Mouse (Mus musculus) intestine, embryonic 14.5 days (tissue): ENCODE measurements at regions not wholly inside any gene's neighbourhood (a gene's known extent, or its start where the extent isn't known, plus 50 kb on each side); places are given as distances from the start of the nearest gene placed in this dataset.

ENCODE experiments used
- ATAC-seq: fragments of 200-750 bp; cut with Nextera tagmentation; replicated peaks from 2 replicates; pipeline ENCODE4 v1.8.0; 2017; ENCODE audit warnings: low read depth, moderate number of reproducible peaks, moderate TSS enrichment, moderate library complexity; ENCODE audit not compliant: low FRiP score, low TSS enrichment
- DNase-seq: peaks from one replicate; pipeline ENCODE4 v3.0.0-alpha.2; 2018; ENCODE audit warnings: low spot score
- H3K27ac ChIP-seq: fragments of 300-500 bp; sonication (generic); 2 replicates; pipeline ENCODE4 v1.5.1; 2014; ENCODE audit warnings: low read depth, mild to moderate bottlenecking, control low read depth
- H3K27me3 ChIP-seq: fragments of 300-500 bp; sonication (generic); replicated peaks from 2 replicates; pipeline ENCODE4 v1.6.1; 2014; ENCODE audit warnings: low read length, control low read depth; ENCODE audit not compliant: control insufficient read depth, insufficient read depth
- H3K36me3 ChIP-seq: fragments of 300-500 bp; sonication (generic); 2 replicates; pipeline ENCODE4 v1.6.1; 2014; ENCODE audit warnings: low read length, control low read depth; ENCODE audit not compliant: control insufficient read depth, insufficient read depth
- H3K4me1 ChIP-seq: fragments of 300-500 bp; sonication (generic); replicated peaks from 2 replicates; pipeline ENCODE4 v1.6.1; 2014; ENCODE audit warnings: low read length, control low read depth, mixed read lengths; ENCODE audit not compliant: control insufficient read depth, insufficient read depth
- H3K4me2 ChIP-seq: fragments of 300-500 bp; sonication (generic); 2 replicates; pipeline ENCODE4 v1.6.1; 2014; ENCODE audit warnings: low read length
- H3K4me3 ChIP-seq: fragments of 300-500 bp; sonication (generic); 2 replicates; pipeline ENCODE4 v1.5.1; 2014; ENCODE audit warnings: low read depth, low read length, control low read depth, mixed read lengths
- H3K9ac ChIP-seq: fragments of 300-500 bp; sonication (generic); 2 replicates; pipeline ENCODE4 v1.6.1; 2014; ENCODE audit warnings: mild to moderate bottlenecking, low read length
- H3K9me3 ChIP-seq: fragments of 300-500 bp; sonication (generic); 2 replicates; pipeline ENCODE4 v1.6.1; 2016; ENCODE audit warnings: low read length, control low read depth; ENCODE audit not compliant: control insufficient read depth
- WGBS: fragments of 180-500 bp; shearing (Covaris S2); extraction: QIAGEN DNeasy Blood & Tissue Kit; methylation state at CpG from one replicate; pipeline ENCODE4 v1.1.7; 2014; 5-methylcytosine and 5-hydroxymethylcytosine counted together

DNA sequence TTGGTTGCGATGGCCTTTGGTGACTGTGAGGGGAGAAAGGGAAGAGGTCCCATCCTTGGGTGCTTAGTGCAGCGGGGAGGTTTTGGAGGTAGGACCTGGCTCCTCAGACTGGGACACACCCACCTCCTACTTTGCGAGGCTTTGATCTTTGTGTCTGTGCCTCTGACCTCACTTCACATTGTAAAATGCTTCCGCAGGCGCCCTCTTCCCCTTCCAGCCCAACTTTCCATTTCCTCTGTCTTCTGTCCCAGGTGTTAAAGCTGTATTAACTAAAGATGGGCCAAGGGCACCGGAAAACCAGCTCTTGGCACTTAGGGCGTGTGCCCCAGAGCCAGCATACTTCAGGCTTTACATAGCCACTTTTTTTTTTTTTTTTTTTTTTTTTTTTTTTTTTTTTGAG is 70.3 kb downstream of the Zfp281 start:
- no peak for ATAC-seq
- no peaks in the 10 kb centered on the region for H3K36me3 ChIP-seq
- DNase-seq: no peak
- peaks cover 7% of the 10 kb centered on the region; the same call in 1 of the 2 replicates for H3K4me1 ChIP-seq
- H3K4me2 ChIP-seq: no peak overlapping the region
- H3K9ac ChIP-seq: no peak overlapping the region
- H3K9me3 ChIP-seq: no peaks in the 10 kb centered on the region
- 57% methylated on average over 7 of the region's 7 CpGs for WGBS
- H3K27ac ChIP-seq: no peak overlapping the region
- no peak overlapping the region for H3K4me3 ChIP-seq
- no peaks in the 10 kb centered on the region for H3K27me3 ChIP-seq

GRCm38 (mm10) chr1:136696077-136696641 is 71.5 kb downstream of the Zfp281 start:
- WGBS: 12% methylated on average over 19 of the region's 19 CpGs
- no peak overlapping the region for H3K27ac ChIP-seq
- H3K9ac ChIP-seq: no peak overlapping the region
- peaks cover 7% of the 10 kb centered on the region; the same call in 1 of the 2 replicates for H3K4me1 ChIP-seq
- ATAC-seq (no peak; the same call in 1 of the 2 replicates), DNase-seq (no peak)
- H3K27me3 ChIP-seq: no peaks in the 10 kb centered on the region
- no peaks in the 10 kb centered on the region for H3K9me3 ChIP-seq
- H3K4me2 ChIP-seq: peak overlapping the region; percentile 37
- no peaks in the 10 kb centered on the region for H3K36me3 ChIP-seq
- H3K4me3 ChIP-seq: no peak overlapping the region

GRCm38 (mm10) chr1:136698454-136699152 is 73.9 kb downstream of the Zfp281 start:
- no peak overlapping the region for H3K27ac ChIP-seq

GRCm38 (mm10) chr1:136699153-136699524 is 74.4 kb downstream of the Zfp281 start:
- Histone ChIP-seq H3K27me3 (no peaks in the 10 kb centered on the region), H3K4me1 (peaks cover 7% of the 10 kb centered on the region; the same call in 1 of the 2 replicates), H3K4me3 (no peak overlapping the region), H3K27ac (no peak overlapping the region), H3K9ac (no peak overlapping the region), H3K36me3 (no peaks in the 10 kb centered on the region), H3K4me2 (no peak overlapping the region), H3K9me3 (no peaks in the 10 kb centered on the region)
- no peak for DNase-seq
- 79% methylated on average over 7 of the region's 7 CpGs for WGBS
- no peak for ATAC-seq

More at GRCm38 (mm10) chr1:136698454-136699152, 73.9 kb downstream of the Zfp281 start:
- H3K4me3 ChIP-seq: no peak overlapping the region
- H3K9ac ChIP-seq: no peak overlapping the region
- no peak for ATAC-seq
- H3K9me3 ChIP-seq: no peaks in the 10 kb centered on the region
- no peaks in the 10 kb centered on the region for H3K27me3 ChIP-seq
- DNase-seq: no peak
- H3K4me1 ChIP-seq: peaks cover 7% of the 10 kb centered on the region; the same call in 1 of the 2 replicates
- WGBS: 32% methylated on average over 9 of the region's 9 CpGs
- no peak overlapping the region for H3K4me2 ChIP-seq
- no peaks in the 10 kb centered on the region for H3K36me3 ChIP-seq

DNA sequence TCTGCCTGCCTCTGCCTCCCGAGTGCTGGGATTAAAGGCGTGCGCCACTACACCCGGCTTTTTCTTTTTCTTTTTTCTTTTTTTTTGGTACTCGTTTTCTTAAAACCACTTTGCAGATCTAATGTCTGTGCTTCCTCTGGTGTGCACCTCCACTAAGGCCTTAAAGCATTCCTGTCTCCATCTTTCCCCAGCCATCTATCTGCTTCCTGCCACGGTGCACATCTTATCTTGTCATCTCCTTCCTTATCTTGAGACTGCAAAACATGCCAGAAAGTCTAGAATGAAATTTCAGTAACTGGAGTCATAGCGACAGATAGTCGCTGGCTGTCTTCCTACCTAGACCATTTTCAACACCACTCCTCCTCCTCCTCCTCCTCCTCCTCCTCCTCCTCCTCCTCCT is 74.9 kb downstream of the Zfp281 start:
- DNase-seq: no peak
- Histone ChIP-seq H3K4me1 (peaks cover 7% of the 10 kb centered on the region; the same call in 1 of the 2 replicates), H3K4me3 (no peak overlapping the region), H3K9ac (no peak overlapping the region), H3K27ac (no peak overlapping the region), H3K27me3 (no peaks in the 10 kb centered on the region), H3K36me3 (no peaks in the 10 kb centered on the region), H3K4me2 (no peak overlapping the region), H3K9me3 (no peaks in the 10 kb centered on the region)
- 78% methylated on average over 8 of the region's 8 CpGs for WGBS
- ATAC-seq: no peak

DNA sequence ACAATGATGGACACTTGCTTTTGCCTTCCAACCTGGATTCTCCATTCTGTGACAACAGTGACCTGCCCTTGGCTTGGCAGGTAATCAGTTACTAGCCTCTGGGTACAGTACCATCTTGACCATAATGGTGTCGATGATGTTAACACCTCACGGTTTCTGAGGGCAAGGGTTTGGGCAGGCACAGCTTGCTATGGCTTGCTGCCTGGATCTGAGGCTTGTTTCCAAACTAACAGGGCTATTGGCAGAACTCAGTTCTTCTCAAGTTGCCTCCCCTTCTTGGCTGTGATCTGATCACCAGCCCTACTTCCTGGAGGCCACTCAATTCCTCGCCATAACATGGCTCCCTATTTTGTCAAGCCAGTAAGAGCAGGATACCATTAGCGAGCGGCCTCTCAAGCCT is 79.4 kb downstream of the Zfp281 start:
- 91% methylated on average over 5 of the region's 5 CpGs for whole genome bisulfite sequencing
- ATAC-seq (no peak), DNase-seq (no peak)
- no peak overlapping the region for H3K4me3 ChIP-seq
- no peak overlapping the region for H3K9ac ChIP-seq
- no peak overlapping the region for H3K27ac ChIP-seq
- H3K27me3 ChIP-seq: no peaks in the 10 kb centered on the region
- H3K36me3 ChIP-seq: no peaks in the 10 kb centered on the region
- H3K4me1 ChIP-seq: no peaks in the 10 kb centered on the region
- no peak overlapping the region for H3K4me2 ChIP-seq
- H3K9me3 ChIP-seq: no peaks in the 10 kb centered on the region

- ATAC-seq (no peak), DNase-seq (no peak)
- no peaks in the 10 kb centered on the region for H3K9me3 ChIP-seq
- no peak overlapping the region for H3K4me3 ChIP-seq
- H3K4me2 ChIP-seq: no peak overlapping the region
- H3K4me1 ChIP-seq: no peaks in the 10 kb centered on the region
- H3K27me3 ChIP-seq: no peaks in the 10 kb centered on the region
- WGBS: 68% methylated on average over 8 of the region's 8 CpGs
- no peak overlapping the region for H3K9ac ChIP-seq
- no peaks in the 10 kb centered on the region for H3K36me3 ChIP-seq
- H3K27ac ChIP-seq: no peak overlapping the region
Measured at GRCm38 (mm10) chr1:136706509-136706908, 81.8 kb downstream of the Zfp281 start.

DNA sequence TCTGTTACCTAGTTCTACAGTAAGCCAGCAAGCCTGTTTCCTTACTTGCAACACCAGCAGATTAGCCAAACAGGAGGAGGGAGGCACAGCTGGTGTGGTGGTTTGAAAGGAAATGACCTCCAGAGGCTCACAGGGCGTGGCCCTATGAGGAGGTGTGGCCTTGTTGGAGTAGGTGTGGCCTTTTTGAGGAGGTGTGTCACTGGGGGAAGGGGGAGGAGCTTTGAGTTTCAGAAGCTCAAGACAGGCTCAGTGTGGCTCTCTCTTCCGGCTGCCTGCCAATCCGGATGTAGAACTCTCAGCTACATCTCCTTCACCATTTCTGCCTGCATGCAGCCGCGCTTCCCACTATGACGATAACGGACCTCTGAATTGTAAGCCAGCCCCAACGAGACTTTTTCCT is 82.7 kb downstream of the Zfp281 start:
- Histone ChIP-seq H3K27ac (no peak overlapping the region), H3K27me3 (no peaks in the 10 kb centered on the region), H3K4me3 (no peak overlapping the region), H3K36me3 (no peaks in the 10 kb centered on the region), H3K4me1 (no peaks in the 10 kb centered on the region), H3K9ac (no peak overlapping the region), H3K4me2 (no peak overlapping the region), H3K9me3 (no peaks in the 10 kb centered on the region)
- no peak for DNase-seq
- 85% methylated on average over 8 of the region's 8 CpGs for WGBS
- ATAC-seq: no peak

GRCm38 (mm10) chr1:136707866-136708265 is 83.2 kb downstream of the Zfp281 start:
- Histone ChIP-seq H3K27me3 (no peaks in the 10 kb centered on the region), H3K27ac (no peak overlapping the region), H3K4me2 (no peak overlapping the region), H3K36me3 (no peaks in the 10 kb centered on the region), H3K4me1 (no peaks in the 10 kb centered on the region), H3K9ac (no peak overlapping the region), H3K9me3 (no peaks in the 10 kb centered on the region), H3K4me3 (no peak overlapping the region)
- DNase-seq (no peak), ATAC-seq (no peak)
- 85% methylated on average over 12 of the region's 12 CpGs for WGBS
